Mouse (Mus musculus) heart, adult 2 months (tissue): ENCODE data around the gene Ntmt1.

ENCODE experiments used
- CTCF ChIP-seq: fragments of 200-600 bp; IDR thresholded peaks from 2 replicates; pipeline ENCODE4 v1.8.1; 2022; ENCODE audit warnings: antibody characterized with exemption, mild to moderate bottlenecking, moderate library complexity
- EP300 ChIP-seq: fragments of 200-500 bp; IDR thresholded peaks from 2 replicates; pipeline ENCODE4 v1.6.1; 2011; ENCODE audit warnings: low read depth, low read length, control low read depth; ENCODE audit not compliant: insufficient read depth
- POLR2A ChIP-seq: fragments of 200-500 bp; IDR thresholded peaks from 2 replicates; pipeline ENCODE4 v1.6.1; 2011; ENCODE audit warnings: mild to moderate bottlenecking, low read depth, low read length, control low read depth; ENCODE audit not compliant: insufficient read depth

DNA sequence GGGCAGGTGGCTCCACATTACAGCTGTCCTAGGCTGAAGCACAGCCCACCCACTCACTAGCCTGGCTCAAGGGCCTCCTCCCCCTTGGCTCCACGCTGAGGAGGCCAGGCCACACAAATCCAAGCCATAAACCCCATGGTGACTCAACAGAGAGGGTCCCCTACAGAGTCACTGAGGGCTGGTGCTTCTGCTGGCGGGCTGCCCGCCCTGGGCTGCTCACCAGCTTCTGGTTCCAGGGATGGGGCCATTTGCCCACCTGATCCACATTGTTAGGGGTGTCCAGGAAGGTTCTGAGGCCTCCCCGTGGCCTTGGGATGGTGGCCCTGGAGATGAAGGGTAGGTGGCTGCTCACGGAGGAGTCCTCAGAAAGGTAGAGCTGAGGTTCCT lies 11.7 kb upstream of the Ntmt1 start:
- TF ChIP-seq CTCF (no peak), POLR2A (no peak), EP300 (no peak)
